Mouse (Mus musculus) intestine, postnatal 0 days (tissue): ENCODE measurements around the gene Colgalt1. TPM values are rescaled to one million over a fixed set of nuclear protein-coding genes. Genes with fewer than 3 reads are reported as not detected.

ENCODE experiments used
- ATAC-seq: fragments of 200-750 bp; cut with Nextera tagmentation; 2 replicates; pipeline ENCODE4 v1.8.0; 2017; ENCODE audit warnings: mild to moderate bottlenecking, moderate TSS enrichment, moderate library complexity
- H3K27ac ChIP-seq: fragments of 300-500 bp; sonication (generic); 2 replicates; pipeline ENCODE4 v1.5.1; 2014; ENCODE audit warnings: mild to moderate bottlenecking, low read depth, low read length, moderate library complexity
- H3K27me3 ChIP-seq: fragments of 300-500 bp; sonication (generic); replicated peaks from 2 replicates; pipeline ENCODE4 v1.6.1; 2014; ENCODE audit warnings: low read length, mixed read lengths; ENCODE audit not compliant: control insufficient read depth, insufficient read depth
- H3K36me3 ChIP-seq: fragments of 300-500 bp; sonication (generic); 2 replicates; pipeline ENCODE4 v1.6.1; 2014; ENCODE audit warnings: mild to moderate bottlenecking, moderate library complexity; ENCODE audit not compliant: control insufficient read depth, insufficient read depth
- H3K4me1 ChIP-seq: fragments of 300-500 bp; sonication (generic); replicated peaks from 2 replicates; pipeline ENCODE4 v1.6.1; 2014; ENCODE audit warnings: antibody characterized with exemption, low read length, mixed read lengths; ENCODE audit not compliant: control insufficient read depth, insufficient read depth
- H3K4me2 ChIP-seq: fragments of 300-500 bp; sonication (generic); replicated peaks from 2 replicates; pipeline ENCODE4 v1.6.1; 2014; ENCODE audit warnings: low read depth, mild to moderate bottlenecking, moderate library complexity
- H3K4me3 ChIP-seq: fragments of 300-500 bp; sonication (generic); 2 replicates; pipeline ENCODE4 v1.5.1; 2014; ENCODE audit warnings: low read depth, low read length
- H3K9ac ChIP-seq: fragments of 300-500 bp; sonication (generic); 2 replicates; pipeline ENCODE4 v1.6.1; 2014; ENCODE audit warnings: mild to moderate bottlenecking, low read depth, low read length
- H3K9me3 ChIP-seq: fragments of 300-500 bp; sonication (generic); 2 replicates; pipeline ENCODE4 v1.6.1; 2016; ENCODE audit warnings: mixed run types; ENCODE audit not compliant: control insufficient read depth
- CTCF ChIP-seq: sonication (generic); IDR thresholded peaks from 2 replicates; pipeline ENCODE4 v1.5.1; 2016; ENCODE audit warnings: low read depth, mild to moderate bottlenecking, control low read depth, antibody characterized with exemption, moderate library complexity
- WGBS: fragments of 180-500 bp; shearing (Covaris S2); extraction: QIAGEN DNeasy Blood & Tissue Kit; methylation state at CpG from one replicate; pipeline ENCODE4 v1.1.7; 2014; 5-methylcytosine and 5-hydroxymethylcytosine counted together
- polyA plus RNA-seq: library from polyadenylated mRNA; unstranded; fragments of >200 nt; fragmentation: Nextera tagmentation; extraction: Ambion mirVana; gene quantifications from 2 replicates; pipeline ENCODE4 v1.2.1, GENCODE M21; 2015

Colgalt1 gene
- 43.3 and 44.5 TPM in 2 replicates for polyA plus RNA-seq

GRCm38 (mm10) chr8:71610822-71611651 is at the start of gene Colgalt1:
TSS of gene Colgalt1 (plus strand) at chr8:71610998.
- peak within 1 kb of the TSS; percentile 90 for H3K4me3 ChIP-seq
- H3K27me3 ChIP-seq = no peaks in the 10 kb centered on the region
- peak; percentile 43; the same call in 1 of the 2 replicates for TF ChIP-seq CTCF
- peak within 1 kb of the TSS; percentile 84 for H3K4me2 ChIP-seq
- H3K36me3 ChIP-seq = peaks cover 23% of the 10 kb centered on the region
- no peaks in the 10 kb centered on the region for H3K9me3 ChIP-seq
- peak; percentile 98 for ATAC-seq
- H3K4me1 ChIP-seq = no peaks in the 10 kb centered on the region; the same call in 1 of the 2 replicates
- peak within 1 kb of the TSS; percentile 68 for H3K27ac ChIP-seq
- H3K9ac ChIP-seq = peak within 1 kb of the TSS; percentile 74
- WGBS = under 1% methylated on average over 82 of the region's 82 CpGs

GRCm38 (mm10) chr8:71561401-71561800 is 49.4 kb upstream of the Colgalt1 start:
- no peak overlapping the region for H3K4me3 ChIP-seq
- H3K4me1 ChIP-seq = peaks cover 5% of the 10 kb centered on the region
- no peak for ATAC-seq
- no peak overlapping the region for H3K27ac ChIP-seq
- WGBS = 3% methylated on average over 15 of the region's 15 CpGs
- TF ChIP-seq CTCF = peak; percentile 95
- H3K9me3 ChIP-seq = no peaks in the 10 kb centered on the region; the same call in 1 of the 2 replicates
- no peak overlapping the region for H3K4me2 ChIP-seq
- no peaks in the 10 kb centered on the region for H3K36me3 ChIP-seq
- no peak overlapping the region for H3K9ac ChIP-seq
- H3K27me3 ChIP-seq = peaks cover 50% of the 10 kb centered on the region

- no peaks in the 10 kb centered on the region for H3K36me3 ChIP-seq
- under 1% methylated on average over 33 of the region's 33 CpGs for WGBS
- TF ChIP-seq CTCF = peak; percentile 95
- H3K4me2 ChIP-seq = peak overlapping the region; percentile 57
- no peaks in the 10 kb centered on the region; the same call in 1 of the 2 replicates for H3K9me3 ChIP-seq
- H3K4me1 ChIP-seq = peaks cover 5% of the 10 kb centered on the region
- H3K27me3 ChIP-seq = peaks cover 45% of the 10 kb centered on the region
- peak; percentile 58 for ATAC-seq
- no peak overlapping the region for H3K27ac ChIP-seq
- no peak overlapping the region for H3K9ac ChIP-seq
- 0 out of 2 replicates have a peak overlapping the region, but pooled peaks have one; percentile 5 for H3K4me3 ChIP-seq
Observed at GRCm38 (mm10) chr8:71562751-71563150, 48.0 kb upstream of the Colgalt1 start.

- H3K27ac ChIP-seq = no peak overlapping the region
- no peak overlapping the region for H3K9ac ChIP-seq
- H3K27me3 ChIP-seq = peaks cover 32% of the 10 kb centered on the region
- peaks cover 5% of the 10 kb centered on the region for H3K4me1 ChIP-seq
- 86% methylated on average over 4 of the region's 4 CpGs for WGBS
- peak; percentile 53 for TF ChIP-seq CTCF
- H3K4me3 ChIP-seq = no peak overlapping the region
- no peaks in the 10 kb centered on the region; the same call in 1 of the 2 replicates for H3K9me3 ChIP-seq
- no peak overlapping the region for H3K4me2 ChIP-seq
- H3K36me3 ChIP-seq = no peaks in the 10 kb centered on the region
- ATAC-seq = no peak
Observed at GRCm38 (mm10) chr8:71563992-71564391, 46.8 kb upstream of the Colgalt1 start.

GRCm38 (mm10) chr8:71566501-71566900 is 44.3 kb upstream of the Colgalt1 start, which contains the start of gene Nxnl1:
TSS of gene Nxnl1 (minus strand) at chr8:71566601.
- H3K36me3 ChIP-seq = no peaks in the 10 kb centered on the region
- H3K27me3 ChIP-seq = peaks cover 11% of the 10 kb centered on the region
- no peak within 1 kb of the TSS for H3K9ac ChIP-seq
- no peak within 1 kb of the TSS for H3K4me3 ChIP-seq
- TF ChIP-seq CTCF = no peak
- no peak for ATAC-seq
- no peaks in the 10 kb centered on the region; the same call in 1 of the 2 replicates for H3K9me3 ChIP-seq
- H3K27ac ChIP-seq = no peak within 1 kb of the TSS
- no peak within 1 kb of the TSS for H3K4me2 ChIP-seq
- WGBS = 74% methylated on average over 3 of the region's 3 CpGs
- peaks cover 8% of the 10 kb centered on the region for H3K4me1 ChIP-seq

- no peak overlapping the region for H3K27ac ChIP-seq
- ATAC-seq = no peak
- WGBS = 77% methylated on average over 7 of the region's 7 CpGs
Observed at GRCm38 (mm10) chr8:71567587-71567986, 43.2 kb upstream of the Colgalt1 start.

More at GRCm38 (mm10) chr8:71567587-71567986, 43.2 kb upstream of the Colgalt1 start:
- H3K36me3 ChIP-seq = no peaks in the 10 kb centered on the region
- peaks cover 7% of the 10 kb centered on the region for H3K4me1 ChIP-seq
- peaks cover 5% of the 10 kb centered on the region for H3K27me3 ChIP-seq
- TF ChIP-seq CTCF = no peak
- H3K4me3 ChIP-seq = no peak overlapping the region
- no peak overlapping the region for H3K9ac ChIP-seq
- no peak overlapping the region for H3K4me2 ChIP-seq
- no peaks in the 10 kb centered on the region; the same call in 1 of the 2 replicates for H3K9me3 ChIP-seq
